Mouse (Mus musculus) layer of hippocampus, postnatal 14 days (tissue): ENCODE data around the gene Olfr600. TPM values are rescaled to one million over a fixed set of nuclear protein-coding genes. Genes with fewer than 3 reads are reported as not detected.
"Not testable (repeated sequence)": the region's sequence is repeated elsewhere in the genome, so short reads cannot be mapped to it uniquely, and the experiment has no call there.

Experiments used
- DNase-seq, 2 experiments: peaks; one replicate each; pipeline ENCODE4 v3.0.0; 2021 to 2022; ENCODE audit warnings: low spot score in 2 of 2, mixed read lengths in 1 of 2
- long read RNA-seq, 2 experiments: library from polyadenylated mRNA; stranded (forward); transcript quantifications; one replicate each; pipeline ENCODE4 v2.0.0; 2021
- total RNA-seq, 2 experiments: library from RNA; stranded (reverse); gene quantifications; 2 replicates each; pipeline ENCODE4 v1.2.3; 2021

Gene Olfr600
- not detected for total RNA-seq
- long read RNA-seq, experiment 1 = 0 reads
- long read RNA-seq, experiment 2 = 0 reads

DNA sequence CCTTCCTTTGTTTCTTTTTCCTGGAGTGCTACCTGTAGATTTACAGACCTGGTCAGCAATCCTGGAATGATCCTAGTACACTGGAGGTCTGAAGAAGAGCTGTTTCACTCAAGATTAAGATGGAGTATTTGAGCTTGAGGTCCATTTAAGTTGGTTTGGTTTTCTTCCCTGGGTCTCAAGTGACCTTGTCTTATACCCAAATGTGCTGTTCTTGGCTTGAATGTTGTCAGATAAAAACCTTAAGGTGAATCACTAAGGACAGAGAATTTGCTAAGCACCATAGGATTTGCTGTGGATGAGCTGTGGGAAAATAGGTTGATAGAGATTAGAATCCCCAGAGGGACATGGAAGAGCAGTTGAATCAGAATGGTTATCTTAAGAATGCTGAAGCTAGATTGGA, at the start of gene Olfr600:
Olfr600 (minus strand) TSS at position 101 of the 400 bp plus-strand sequence.
- DNase-seq = no peak

DNA sequence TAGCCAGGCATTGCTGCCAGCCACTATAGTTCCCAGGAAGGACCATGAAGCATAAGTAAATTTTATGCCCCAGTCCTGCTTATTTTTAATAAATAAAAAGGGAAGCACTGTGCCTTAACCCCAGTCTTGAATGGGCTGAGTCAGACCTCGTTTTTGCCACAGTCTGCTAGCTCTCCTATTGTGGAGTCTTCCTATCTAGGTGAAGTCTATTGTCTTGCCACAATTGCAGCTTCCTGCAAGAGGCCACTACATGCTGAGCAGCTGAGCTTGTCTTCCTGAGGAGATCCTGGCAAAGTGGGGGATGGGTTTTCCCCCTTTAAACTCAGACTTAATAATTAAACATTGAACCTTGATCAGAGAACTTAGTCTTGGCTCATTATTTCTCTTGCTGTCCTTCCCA, 49.5 kb upstream of the Olfr600 start:
- DNase-seq = no peak

DNA sequence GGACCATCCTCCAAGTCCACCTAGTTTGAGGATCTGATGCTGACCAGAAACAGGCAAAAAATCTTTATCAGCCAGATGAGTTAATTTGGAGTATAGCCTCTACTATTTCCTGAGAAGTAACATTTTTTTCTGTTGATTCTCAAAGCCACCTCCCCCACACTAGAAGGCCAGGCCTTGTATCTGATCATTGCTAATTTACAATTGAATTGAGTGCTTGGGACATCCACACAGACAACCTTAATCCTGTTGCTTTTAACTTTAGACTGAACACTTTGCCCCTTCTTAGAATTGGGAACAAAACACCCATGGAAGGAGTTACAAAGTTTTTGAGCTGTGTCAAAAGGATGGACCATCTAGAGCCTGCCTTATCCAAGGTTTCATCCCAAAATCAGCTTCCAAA, 48.3 kb upstream of the Olfr600 start:
- DNase-seq = no peak

DNA sequence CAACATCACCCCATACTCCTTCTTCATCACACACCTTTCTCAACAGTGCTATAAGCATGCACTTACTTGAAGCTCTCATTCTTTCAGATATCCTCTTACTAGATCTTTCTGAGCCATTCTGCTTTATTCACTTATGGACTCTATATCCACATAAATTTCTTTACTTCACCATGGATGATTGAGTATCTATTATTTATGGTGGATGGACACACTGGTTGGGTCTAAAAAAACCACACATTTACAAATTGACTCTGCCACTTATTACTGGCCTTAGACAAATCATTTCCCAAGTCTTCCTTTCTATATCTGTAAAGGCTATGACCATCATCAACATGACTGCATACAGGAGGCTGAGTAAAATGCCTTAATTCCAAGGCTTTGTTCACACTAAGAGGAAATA, 36.6 kb upstream of the Olfr600 start, which contains the start of gene Olfr603:
Olfr603 (minus strand) TSS at position 101 of the 400 bp plus-strand sequence.
- DNase-seq = no peak

DNA sequence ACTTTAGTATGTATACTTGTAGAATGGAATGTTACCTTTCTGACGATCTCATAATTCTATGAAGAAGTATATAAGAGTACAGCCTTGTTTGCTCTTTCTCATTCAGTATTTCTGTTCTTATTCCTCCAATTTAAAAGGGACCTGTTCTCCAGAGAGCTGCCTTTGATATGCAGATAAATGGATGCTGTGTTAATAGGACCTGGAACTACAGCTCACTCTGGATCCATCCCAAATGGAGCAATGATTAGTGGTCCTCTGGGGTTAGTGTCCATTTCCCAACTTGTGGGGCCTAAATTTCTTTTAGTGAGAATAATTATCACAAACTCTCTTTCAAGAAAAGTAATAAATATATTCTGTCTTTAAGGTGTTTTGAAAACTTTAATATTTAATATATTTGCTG, 13.1 kb upstream of the Olfr600 start, which contains the start of gene Olfr601:
Olfr601 (minus strand) TSS at position 101 of the 400 bp plus-strand sequence.
- DNase-seq = no peak

DNA sequence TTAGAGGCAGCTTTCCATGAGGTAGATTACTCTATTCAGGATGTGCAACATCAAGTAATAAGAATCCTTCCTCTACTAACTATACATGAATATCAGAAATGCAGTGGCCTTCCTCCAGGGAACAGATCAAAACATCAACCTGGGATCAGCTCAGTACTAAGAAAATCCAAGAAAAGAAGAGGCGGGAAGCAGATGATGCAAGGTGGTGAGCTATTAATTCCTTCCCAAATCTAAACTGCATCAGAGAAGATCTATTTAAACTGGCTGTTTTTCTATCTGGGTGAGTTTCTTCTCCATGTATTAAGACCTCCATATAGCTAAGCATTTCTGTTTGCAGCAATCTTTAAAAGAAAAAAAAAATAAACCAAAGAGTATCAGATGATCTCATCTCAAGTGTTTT, 13.9 kb downstream of the Olfr600 start, which contains the start of gene Olfr599:
Olfr599 (plus strand) TSS at position 301 of the 400 bp plus-strand sequence.
- no peak for DNase-seq

DNA sequence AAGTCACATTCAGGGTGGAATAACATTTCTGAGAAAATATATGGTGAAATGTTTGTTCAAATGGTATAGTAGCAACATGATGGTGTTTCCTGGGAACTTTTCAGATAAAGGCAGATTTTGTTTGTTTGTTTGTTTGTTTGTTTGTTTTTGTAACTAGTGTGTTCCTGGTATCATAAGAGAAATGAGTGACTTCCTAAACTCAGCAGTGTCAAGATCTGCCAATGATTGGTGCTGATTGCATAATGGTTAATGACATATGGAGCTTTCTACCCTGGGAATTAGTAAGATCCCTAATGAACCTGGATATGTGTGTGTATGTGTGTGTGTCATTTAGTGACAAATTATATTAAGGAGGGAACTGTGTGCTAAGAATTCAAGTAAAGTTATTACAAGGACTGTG, 26.2 kb downstream of the Olfr600 start, which contains the start of gene Olfr598:
Olfr598 (plus strand) TSS at position 301 of the 400 bp plus-strand sequence.
- DNase-seq = no peak

DNA sequence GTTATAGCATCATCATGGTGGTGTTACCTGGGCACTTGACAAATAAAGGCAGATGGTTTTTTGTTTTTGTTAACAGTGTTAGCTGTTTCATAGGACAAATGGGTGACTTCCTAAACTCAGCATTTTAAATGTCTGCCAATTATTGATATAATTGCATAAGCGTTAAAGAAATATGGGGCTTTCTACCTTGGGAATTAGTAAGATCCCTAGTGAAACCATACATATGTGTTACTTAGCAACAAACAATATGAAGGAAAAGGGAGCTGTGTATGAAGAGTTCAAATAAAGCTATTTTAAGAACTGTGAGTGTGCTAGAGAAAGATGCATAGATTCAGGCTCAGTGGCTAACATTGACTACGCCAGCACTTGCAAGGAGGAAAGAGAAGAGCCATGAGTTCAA, 33.5 kb downstream of the Olfr600 start, which contains the start of gene Olfr597:
Olfr597 (plus strand) TSS at position 301 of the 400 bp plus-strand sequence.
- not testable (repeated sequence) for DNase-seq

DNA sequence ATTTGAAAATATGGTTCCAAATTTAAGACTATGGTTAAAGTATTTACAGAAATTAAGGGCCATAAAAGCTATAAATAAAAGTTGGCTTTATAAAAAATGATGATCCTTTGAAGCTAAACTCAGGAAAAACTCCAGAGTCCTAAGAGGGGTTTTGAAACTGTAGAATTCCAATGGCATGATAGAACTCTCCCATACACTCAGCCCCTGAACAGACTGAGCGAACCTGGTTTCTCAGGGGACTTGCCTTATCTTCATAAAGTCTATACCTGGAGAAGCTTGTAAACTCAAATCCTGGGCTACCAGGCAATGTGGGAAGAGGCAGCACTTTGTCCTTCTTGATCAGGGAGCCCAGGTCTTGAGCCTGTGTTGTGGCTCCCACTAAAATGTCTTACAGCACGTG, 44.1 kb downstream of the Olfr600 start, which contains the start of gene Olfr596:
Olfr596 (plus strand) TSS at position 301 of the 400 bp plus-strand sequence.
- not testable (repeated sequence) for DNase-seq

Other genes with a start within 250 kb of the Olfr600 start
- not detected for gene Olfr586, start 224.0 kb downstream of the Olfr600 start, total RNA-seq
- not detected for gene Olfr588-ps1, start 208.8 kb downstream of the Olfr600 start, total RNA-seq
- not detected for gene Olfr589, start 193.3 kb downstream of the Olfr600 start, total RNA-seq
- not detected for gene Olfr591, start 171.3 kb downstream of the Olfr600 start, total RNA-seq
- not detected for gene Olfr592, start 164.9 kb downstream of the Olfr600 start, total RNA-seq
- gene Olfr593, start 137.8 kb downstream of the Olfr600 start, total RNA-seq = not detected
- not detected for gene Olfr594, start 132.7 kb downstream of the Olfr600 start, total RNA-seq
- gene Usp17ld, start 97.2 kb downstream of the Olfr600 start, total RNA-seq = not detected
- gene Olfr596, start 44.0 kb downstream of the Olfr600 start, total RNA-seq = not detected
- not detected for gene Olfr597, start 33.4 kb downstream of the Olfr600 start, total RNA-seq
- not detected for gene Olfr598, start 26.1 kb downstream of the Olfr600 start, total RNA-seq
- gene Olfr599, start 13.8 kb downstream of the Olfr600 start, total RNA-seq = not detected
- gene Olfr601, start 13.0 kb upstream of the Olfr600 start, total RNA-seq = not detected
- gene Olfr603, start 36.5 kb upstream of the Olfr600 start, total RNA-seq = not detected
- gene Usp17lc, start 65.4 kb upstream of the Olfr600 start, total RNA-seq = not detected
- not detected for gene Olfr605, start 95.8 kb upstream of the Olfr600 start, total RNA-seq
- gene Olfr606, start 99.4 kb upstream of the Olfr600 start, total RNA-seq = not detected
- not detected for gene Olfr607, start 114.5 kb upstream of the Olfr600 start, total RNA-seq
- not detected for gene Olfr608, start 120.2 kb upstream of the Olfr600 start, total RNA-seq
- not detected for gene Olfr609, start 148.4 kb upstream of the Olfr600 start, total RNA-seq
- not detected for gene Olfr610, start 162.5 kb upstream of the Olfr600 start, total RNA-seq
- gene Olfr611, start 171.2 kb upstream of the Olfr600 start, total RNA-seq = not detected
- gene Olfr612, start 193.0 kb upstream of the Olfr600 start, total RNA-seq = not detected
- gene Olfr613, start 198.4 kb upstream of the Olfr600 start, total RNA-seq = not detected
- gene Olfr615, start 206.4 kb upstream of the Olfr600 start, total RNA-seq = not detected
- gene Olfr616, start 219.5 kb upstream of the Olfr600 start, total RNA-seq = not detected
- not detected for gene Olfr617, start 223.4 kb upstream of the Olfr600 start, total RNA-seq
- not detected for gene Olfr618, start 240.4 kb upstream of the Olfr600 start, total RNA-seq